Mouse (Mus musculus): ENCODE data around the gene Slc9b2. TPM values are rescaled to one million over a fixed set of nuclear protein-coding genes. Genes with fewer than 3 reads are reported as not detected.

The Slc9b2 gene
- polyA plus RNA-seq, 1 experiment = 3.7 TPM

- Histone ChIP-seq H3K27ac (ENCODE audit: insufficient read depth, low read length) (no peak overlapping the region), H3K4me3 (ENCODE audit: insufficient read depth, low read length) (no peak overlapping the region), H3K4me1 (ENCODE audit: control insufficient read depth, insufficient read depth, low read length) (no peaks in the 10 kb centered on the region)
- TF ChIP-seq POLR2A (IDR thresholded peaks at IDR 0.05; ENCODE audit: extremely low read depth, insufficient read depth, low read length) (no peak), CTCF (IDR thresholded peaks at IDR 0.05; ENCODE audit: extremely low read depth, insufficient read depth, low read length) (no peak)
These were observed 3.4 kb upstream of the Slc9b2 start for GRCm38 (mm10) chr3:135304060-135304459.

- Histone ChIP-seq H3K4me1 (ENCODE audit: control insufficient read depth, insufficient read depth, low read length) (no peaks in the 10 kb centered on the region), H3K4me3 (ENCODE audit: insufficient read depth, low read length) (no peak overlapping the region), H3K27ac (ENCODE audit: insufficient read depth, low read length) (no peak overlapping the region)
- TF ChIP-seq POLR2A (IDR thresholded peaks at IDR 0.05; ENCODE audit: extremely low read depth, insufficient read depth, low read length) = no peak
- no peak for TF ChIP-seq CTCF (IDR thresholded peaks at IDR 0.05; ENCODE audit: extremely low read depth, insufficient read depth, low read length)
These were observed 2.9 kb upstream of the Slc9b2 start for GRCm38 (mm10) chr3:135304566-135304965.

- Histone ChIP-seq H3K27ac (ENCODE audit: insufficient read depth, low read length) (no peak overlapping the region), H3K4me1 (ENCODE audit: control insufficient read depth, insufficient read depth, low read length) (no peaks in the 10 kb centered on the region), H3K4me3 (ENCODE audit: insufficient read depth, low read length) (no peak overlapping the region)
- TF ChIP-seq CTCF (IDR thresholded peaks at IDR 0.05; ENCODE audit: extremely low read depth, insufficient read depth, low read length) = no peak
- no peak for TF ChIP-seq POLR2A (IDR thresholded peaks at IDR 0.05; ENCODE audit: extremely low read depth, insufficient read depth, low read length)
These were observed 5.5 kb downstream of the Slc9b2 start for GRCm38 (mm10) chr3:135312916-135313491.

- Histone ChIP-seq H3K4me1 (ENCODE audit: control insufficient read depth, insufficient read depth, low read length) (no peaks in the 10 kb centered on the region), H3K27ac (ENCODE audit: insufficient read depth, low read length) (no peak overlapping the region)
- TF ChIP-seq CTCF (IDR thresholded peaks at IDR 0.05; ENCODE audit: extremely low read depth, insufficient read depth, low read length) (no peak), POLR2A (IDR thresholded peaks at IDR 0.05; ENCODE audit: extremely low read depth, insufficient read depth, low read length) (no peak)
These were observed 6.2 kb downstream of the Slc9b2 start for GRCm38 (mm10) chr3:135313727-135314126.

GRCm38 (mm10) chr3:135314811-135315210 lies 7.3 kb downstream of the Slc9b2 start:
- TF ChIP-seq CTCF (IDR thresholded peaks at IDR 0.05; ENCODE audit: extremely low read depth, insufficient read depth, low read length) = no peak
- no peak for TF ChIP-seq POLR2A (IDR thresholded peaks at IDR 0.05; ENCODE audit: extremely low read depth, insufficient read depth, low read length)
- Histone ChIP-seq H3K4me3 (ENCODE audit: insufficient read depth, low read length) (no peak overlapping the region), H3K4me1 (ENCODE audit: control insufficient read depth, insufficient read depth, low read length) (no peaks in the 10 kb centered on the region), H3K27ac (ENCODE audit: insufficient read depth, low read length) (no peak overlapping the region)

More at GRCm38 (mm10) chr3:135313727-135314126, 6.2 kb downstream of the Slc9b2 start:
- H3K4me3 ChIP-seq (ENCODE audit: insufficient read depth, low read length) = no peak overlapping the region

GRCm38 (mm10) chr3:135315720-135316425 lies 8.4 kb downstream of the Slc9b2 start:
- H3K4me3 ChIP-seq (ENCODE audit: insufficient read depth, low read length) = no peak overlapping the region
- TF ChIP-seq CTCF (IDR thresholded peaks at IDR 0.05; ENCODE audit: extremely low read depth, insufficient read depth, low read length) (no peak), POLR2A (IDR thresholded peaks at IDR 0.05; ENCODE audit: extremely low read depth, insufficient read depth, low read length) (no peak)
- no peaks in the 10 kb centered on the region for H3K4me1 ChIP-seq (ENCODE audit: control insufficient read depth, insufficient read depth, low read length)
- no peak overlapping the region for H3K27ac ChIP-seq (ENCODE audit: insufficient read depth, low read length)

- TF ChIP-seq CTCF (IDR thresholded peaks at IDR 0.05; ENCODE audit: extremely low read depth, insufficient read depth, low read length) (no peak), POLR2A (IDR thresholded peaks at IDR 0.05; ENCODE audit: extremely low read depth, insufficient read depth, low read length) (no peak)
- H3K27ac ChIP-seq (ENCODE audit: insufficient read depth, low read length) = no peak overlapping the region
- H3K4me3 ChIP-seq (ENCODE audit: insufficient read depth, low read length) = no peak overlapping the region
- no peaks in the 10 kb centered on the region for H3K4me1 ChIP-seq (ENCODE audit: control insufficient read depth, insufficient read depth, low read length)
These were observed 10.8 kb downstream of the Slc9b2 start for GRCm38 (mm10) chr3:135318331-135318730.

- Histone ChIP-seq H3K27ac (ENCODE audit: insufficient read depth, low read length) (no peak overlapping the region), H3K4me1 (ENCODE audit: control insufficient read depth, insufficient read depth, low read length) (peaks cover 2% of the 10 kb centered on the region), H3K4me3 (ENCODE audit: insufficient read depth, low read length) (no peak overlapping the region)
- TF ChIP-seq CTCF (IDR thresholded peaks at IDR 0.05; ENCODE audit: extremely low read depth, insufficient read depth, low read length) = no peak
- TF ChIP-seq POLR2A (IDR thresholded peaks at IDR 0.05; ENCODE audit: extremely low read depth, insufficient read depth, low read length) = no peak
These were observed 16.9 kb downstream of the Slc9b2 start for GRCm38 (mm10) chr3:135324354-135324753.

- Histone ChIP-seq H3K27ac (ENCODE audit: insufficient read depth, low read length) (no peak overlapping the region), H3K4me3 (ENCODE audit: insufficient read depth, low read length) (no peak overlapping the region), H3K4me1 (ENCODE audit: control insufficient read depth, insufficient read depth, low read length) (peaks cover 2% of the 10 kb centered on the region)
- TF ChIP-seq POLR2A (IDR thresholded peaks at IDR 0.05; ENCODE audit: extremely low read depth, insufficient read depth, low read length) (no peak), CTCF (IDR thresholded peaks at IDR 0.05; ENCODE audit: extremely low read depth, insufficient read depth, low read length) (no peak)
These were observed 19.7 kb downstream of the Slc9b2 start for GRCm38 (mm10) chr3:135327176-135327575.

GRCm38 (mm10) chr3:135327601-135328000 lies 20.1 kb downstream of the Slc9b2 start:
- peak; percentile 29; the same call in 1 of the 2 replicates for TF ChIP-seq CTCF (IDR thresholded peaks at IDR 0.05; ENCODE audit: extremely low read depth, insufficient read depth, low read length)
- TF ChIP-seq POLR2A (IDR thresholded peaks at IDR 0.05; ENCODE audit: extremely low read depth, insufficient read depth, low read length) = no peak
- no peak overlapping the region for H3K4me3 ChIP-seq (ENCODE audit: insufficient read depth, low read length)
- no peak overlapping the region for H3K27ac ChIP-seq (ENCODE audit: insufficient read depth, low read length)
- H3K4me1 ChIP-seq (ENCODE audit: control insufficient read depth, insufficient read depth, low read length) = peaks cover 2% of the 10 kb centered on the region

All from cortical plate, adult 2 months (tissue).